Mouse (Mus musculus): ENCODE data around the gene Erp27. TPM values are rescaled to one million over a fixed set of nuclear protein-coding genes. Genes with fewer than 3 reads are reported as not detected.
A peak's percentile ranks its signal among the peaks of the same experiment; 100 is the strongest.

The Erp27 gene
- total and polyA plus RNA-seq, 3 experiments: 0.39 TPM; not detected in 2

DNA sequence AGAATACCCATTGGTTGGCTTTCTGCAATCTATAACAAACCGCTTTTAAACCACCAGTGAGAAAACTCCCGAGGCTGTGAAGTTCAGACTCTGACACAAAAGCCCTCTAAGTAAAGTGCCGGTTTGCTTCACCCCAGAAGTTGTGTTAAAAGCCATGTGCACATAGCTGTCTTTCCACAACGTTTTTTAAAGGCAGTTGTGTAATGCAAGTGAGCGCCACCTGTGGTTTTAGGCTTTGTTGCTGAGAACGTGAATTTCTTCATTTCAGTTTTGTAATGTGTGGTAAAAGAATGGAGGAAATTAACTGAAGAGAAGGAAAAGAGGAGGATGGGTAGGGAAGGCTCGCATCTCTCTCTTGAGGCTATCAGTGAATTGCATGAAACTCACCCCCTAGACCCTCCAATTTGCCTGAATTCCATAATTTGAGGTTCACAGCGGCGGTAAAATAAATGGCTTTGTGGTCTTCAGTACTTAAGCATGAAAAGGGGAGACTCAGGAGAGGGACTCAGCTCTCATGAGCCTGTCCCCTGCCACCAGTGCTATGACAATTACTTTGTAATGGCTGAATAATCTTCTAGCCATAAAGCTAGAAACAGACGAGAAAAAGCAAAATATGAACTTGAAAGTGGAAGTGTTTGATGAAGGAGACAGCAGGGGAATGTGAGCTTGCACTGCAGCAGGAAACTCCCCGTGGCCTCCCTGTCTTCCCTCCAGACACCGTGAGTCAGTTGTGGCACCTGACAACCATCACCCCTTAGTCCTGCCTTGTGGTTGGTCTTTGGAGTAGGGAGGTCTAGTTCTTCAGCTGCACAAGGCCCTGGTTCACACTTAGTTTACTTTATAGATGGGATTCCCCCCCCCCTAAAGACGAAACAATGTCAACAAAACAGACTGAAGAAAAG, 42.9 kb upstream of the Erp27 start:
- TF ChIP-seq SMC3 (IDR thresholded peaks at IDR 0.05; ENCODE audit: low read depth, low read length) (no peak), USF1 (IDR thresholded peaks at IDR 0.05; ENCODE audit: low read depth, low read length) (no peak), POLR2AphosphoS5 (IDR thresholded peaks at IDR 0.05; ENCODE audit: borderline replicate concordance, low read depth, low read length) (no peak), CTCF (IDR thresholded peaks at IDR 0.05 in 2 of 3, conservative IDR thresholded peaks at IDR 0.05 in 1 of 3; ENCODE audit: control insufficient read depth in 1 of 3, insufficient read depth in 1 of 3, low read depth in 2 of 3, low read length in 3 of 3, poor library complexity in 1 of 3, severe bottlenecking in 1 of 3) (peak in 1 of 3 experiments; percentile 14; a peak in 2 of 6 replicates)
- no peaks in the 10 kb centered on the region for H3K4me1 ChIP-seq (ENCODE audit: control insufficient read depth in 1 of 2, insufficient read depth in 2 of 2, low read length in 2 of 2)
- H3K9ac ChIP-seq (ENCODE audit: control insufficient read depth, low read depth, low read length, poor library complexity, severe bottlenecking): no peak overlapping the region
- peaks cover 0 to 2% of the 10 kb centered on the region in 2 experiments; a peak in 1 of 4 replicates for H3K27me3 ChIP-seq (ENCODE audit: control insufficient read depth in 1 of 2, insufficient read depth in 2 of 2, low read length in 2 of 2)
- H3K36me3 ChIP-seq (ENCODE audit: control insufficient read depth in 1 of 2, insufficient read depth in 2 of 2, low read length in 2 of 2): no peaks in the 10 kb centered on the region
- no peak overlapping the region for H3K27ac ChIP-seq (ENCODE audit: control insufficient read depth, low read depth, low read length)
- no peaks in the 10 kb centered on the region for H3K79me2 ChIP-seq (ENCODE audit: control insufficient read depth, insufficient read depth, low read length, poor library complexity)
- no peak for DNase-seq (ENCODE audit: low read depth, low spot score)
- no peak overlapping the region for H3K4me3 ChIP-seq (ENCODE audit: control insufficient read depth in 1 of 2, insufficient read depth in 1 of 2, low read depth in 2 of 2, low read length in 2 of 2)
- H3K9me3 ChIP-seq (replicated peaks; ENCODE audit: insufficient read depth, low read length): no peaks in the 10 kb centered on the region

DNA sequence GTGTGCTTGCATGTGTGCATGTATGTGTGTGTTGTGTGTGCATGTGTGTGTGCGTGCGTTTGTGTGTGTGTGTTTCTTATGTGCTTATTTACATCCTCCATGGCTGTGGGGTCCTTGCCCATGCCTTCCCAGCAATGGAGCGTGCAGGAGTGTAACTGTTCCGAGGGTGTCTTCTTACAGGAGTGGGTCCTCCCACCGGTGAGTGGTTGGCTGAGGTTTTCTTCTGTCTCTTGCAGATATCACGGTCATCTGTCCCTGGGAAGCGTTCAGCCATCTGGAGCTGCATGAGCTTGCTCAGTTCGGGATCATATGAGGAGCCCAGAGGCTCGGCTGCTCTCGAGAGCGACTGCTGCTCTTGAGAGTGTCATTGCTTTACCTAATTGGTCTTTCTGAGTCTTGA, 41.0 kb upstream of the Erp27 start:
- Histone ChIP-seq H3K9me3 (replicated peaks; ENCODE audit: insufficient read depth, low read length) (no peaks in the 10 kb centered on the region), H3K36me3 (ENCODE audit: control insufficient read depth in 1 of 2, insufficient read depth in 2 of 2, low read length in 2 of 2) (no peaks in the 10 kb centered on the region), H3K4me3 (ENCODE audit: control insufficient read depth in 1 of 2, insufficient read depth in 1 of 2, low read depth in 2 of 2, low read length in 2 of 2) (no peak overlapping the region), H3K27me3 (ENCODE audit: control insufficient read depth in 1 of 2, insufficient read depth in 2 of 2, low read length in 2 of 2) (peaks cover 0 to 2% of the 10 kb centered on the region in 2 experiments; a peak in 1 of 4 replicates), H3K27ac (ENCODE audit: control insufficient read depth, low read depth, low read length) (no peak overlapping the region), H3K4me1 (ENCODE audit: control insufficient read depth in 1 of 2, insufficient read depth in 2 of 2, low read length in 2 of 2) (no peaks in the 10 kb centered on the region), H3K9ac (ENCODE audit: control insufficient read depth, low read depth, low read length, poor library complexity, severe bottlenecking) (no peak overlapping the region), H3K79me2 (ENCODE audit: control insufficient read depth, insufficient read depth, low read length, poor library complexity) (no peaks in the 10 kb centered on the region)
- TF ChIP-seq POLR2AphosphoS5 (IDR thresholded peaks at IDR 0.05; ENCODE audit: borderline replicate concordance, low read depth, low read length) (no peak), ELF1 (IDR thresholded peaks at IDR 0.05; ENCODE audit: low read depth, low read length) (no peak), JUND (IDR thresholded peaks at IDR 0.05; ENCODE audit: low read depth, low read length) (no peak), BHLHE40 (IDR thresholded peaks at IDR 0.05; ENCODE audit: borderline replicate concordance, low read depth, low read length) (no peak), EP300 (IDR thresholded peaks at IDR 0.05; ENCODE audit: low read depth in 1 of 2, low read length in 2 of 2) (no peak), ZKSCAN1 (IDR thresholded peaks at IDR 0.05; ENCODE audit: low read depth, low read length) (no peak), ZNF384 (IDR thresholded peaks at IDR 0.05; ENCODE audit: low read depth, low read length) (no peak), CHD1 (IDR thresholded peaks at IDR 0.05; ENCODE audit: low read depth, low read length) (no peak), MYC (IDR thresholded peaks at IDR 0.05; ENCODE audit: low read depth, low read length) (no peak), USF2 (IDR thresholded peaks at IDR 0.05; ENCODE audit: borderline replicate concordance in 1 of 2, insufficient read depth in 1 of 2, low read depth in 1 of 2, low read length in 2 of 2) (no peak), MAFK (IDR thresholded peaks at IDR 0.05; ENCODE audit: borderline replicate concordance, low read depth, low read length) (no peak), RCOR1 (IDR thresholded peaks at IDR 0.05; ENCODE audit: low read depth, low read length) (no peak)
- DNase-seq (ENCODE audit: low read depth, low spot score): no peak
